Mouse (Mus musculus): Measurements from ENCODE around the gene Spty2d1. TPM values are rescaled to one million over a fixed set of nuclear protein-coding genes. Genes with fewer than 3 reads are reported as not detected.
A peak's percentile ranks its signal among the peaks of the same experiment; 100 is the strongest.

Gene Spty2d1
- total and polyA plus RNA-seq, 2 experiments from 2014 or later = 4.7 to 8.8 TPM

GRCm38 (mm10) chr7:47000644-47000983 is 7.6 kb downstream of the Spty2d1 start:
- Histone ChIP-seq H3K27me3 (ENCODE audit: insufficient read depth, low read length) (no peaks in the 10 kb centered on the region), H3K4me1 (ENCODE audit: insufficient read depth, low read length) (peaks cover 2% of the 10 kb centered on the region; the same call in 1 of the 2 replicates), H3K4me3 (ENCODE audit: low read depth, low read length) (no peak overlapping the region), H3K9ac (replicated peaks; ENCODE audit: low read length, poor library complexity, severe bottlenecking) (no peak overlapping the region), H3K36me3 (ENCODE audit: insufficient read depth, low read length) (peaks cover 24% of the 10 kb centered on the region), H3K27ac (ENCODE audit: low read depth, low read length) (no peak overlapping the region), H3K9me3 (ENCODE audit: low read length) (no peaks in the 10 kb centered on the region), H3K4me2 (ENCODE audit: low read depth, low read length, poor library complexity, severe bottlenecking) (no peak overlapping the region)
- DNase-seq (ENCODE audit: low spot score) (peak; percentile 57), ATAC-seq (ENCODE audit: low FRiP score) (0 out of 2 replicates have a peak, but pooled peaks have one; percentile 66)
- TF ChIP-seq CTCF (IDR thresholded peaks at IDR 0.05) = no peak
- 37% methylated on average over 3 of the region's 3 CpGs for WGBS

GRCm38 (mm10) chr7:46999983-47000643 is 8.1 kb downstream of the Spty2d1 start:
- no peak for DNase-seq (ENCODE audit: low spot score)
- WGBS = 80% methylated on average over 8 of the region's 8 CpGs
- H3K4me3 ChIP-seq (ENCODE audit: low read depth, low read length) = no peak overlapping the region

GRCm38 (mm10) chr7:46998942-46999341 is 9.3 kb downstream of the Spty2d1 start:
- H3K4me2 ChIP-seq (ENCODE audit: low read depth, low read length, poor library complexity, severe bottlenecking) = no peak overlapping the region
- no peak for TF ChIP-seq CTCF (IDR thresholded peaks at IDR 0.05)
- H3K27ac ChIP-seq (ENCODE audit: low read depth, low read length) = no peak overlapping the region
- H3K9ac ChIP-seq (replicated peaks; ENCODE audit: low read length, poor library complexity, severe bottlenecking) = no peak overlapping the region
- H3K36me3 ChIP-seq (ENCODE audit: insufficient read depth, low read length) = peaks cover 34% of the 10 kb centered on the region
- no peaks in the 10 kb centered on the region for H3K9me3 ChIP-seq (ENCODE audit: low read length)
- H3K27me3 ChIP-seq (ENCODE audit: insufficient read depth, low read length) = no peaks in the 10 kb centered on the region
- ATAC-seq (ENCODE audit: low FRiP score) (no peak), DNase-seq (ENCODE audit: low spot score) (no peak)
- WGBS = 86% methylated on average over 2 of the region's 2 CpGs
- H3K4me1 ChIP-seq (ENCODE audit: insufficient read depth, low read length) = peaks cover 2% of the 10 kb centered on the region; the same call in 1 of the 2 replicates
- H3K4me3 ChIP-seq (ENCODE audit: low read depth, low read length) = no peak overlapping the region

More at GRCm38 (mm10) chr7:46999983-47000643, 8.1 kb downstream of the Spty2d1 start:
- no peaks in the 10 kb centered on the region for H3K9me3 ChIP-seq (ENCODE audit: low read length)
- no peak for ATAC-seq (ENCODE audit: low FRiP score)
- peaks cover 2% of the 10 kb centered on the region; the same call in 1 of the 2 replicates for H3K4me1 ChIP-seq (ENCODE audit: insufficient read depth, low read length)
- H3K4me2 ChIP-seq (ENCODE audit: low read depth, low read length, poor library complexity, severe bottlenecking) = no peak overlapping the region
- H3K27ac ChIP-seq (ENCODE audit: low read depth, low read length) = no peak overlapping the region
- no peaks in the 10 kb centered on the region for H3K27me3 ChIP-seq (ENCODE audit: insufficient read depth, low read length)
- H3K9ac ChIP-seq (replicated peaks; ENCODE audit: low read length, poor library complexity, severe bottlenecking) = no peak overlapping the region
- peaks cover 29% of the 10 kb centered on the region for H3K36me3 ChIP-seq (ENCODE audit: insufficient read depth, low read length)
- TF ChIP-seq CTCF (IDR thresholded peaks at IDR 0.05) = no peak

- ATAC-seq (ENCODE audit: low FRiP score) = no peak
- 86% methylated on average over 21 of the region's 21 CpGs for WGBS
Observed at GRCm38 (mm10) chr7:46997644-46998395, 10.4 kb downstream of the Spty2d1 start.

GRCm38 (mm10) chr7:46997008-46997407 is 11.2 kb downstream of the Spty2d1 start:
- 87% methylated on average over 4 of the region's 4 CpGs for WGBS
- no peaks in the 10 kb centered on the region for H3K27me3 ChIP-seq (ENCODE audit: insufficient read depth, low read length)
- H3K4me1 ChIP-seq (ENCODE audit: insufficient read depth, low read length) = no peaks in the 10 kb centered on the region
- no peak overlapping the region for H3K4me2 ChIP-seq (ENCODE audit: low read depth, low read length, poor library complexity, severe bottlenecking)
- no peak for TF ChIP-seq CTCF (IDR thresholded peaks at IDR 0.05)
- H3K27ac ChIP-seq (ENCODE audit: low read depth, low read length) = no peak overlapping the region
- H3K9me3 ChIP-seq (ENCODE audit: low read length) = no peaks in the 10 kb centered on the region
- no peak overlapping the region for H3K9ac ChIP-seq (replicated peaks; ENCODE audit: low read length, poor library complexity, severe bottlenecking)
- H3K4me3 ChIP-seq (ENCODE audit: low read depth, low read length) = no peak overlapping the region
- peaks cover 43% of the 10 kb centered on the region for H3K36me3 ChIP-seq (ENCODE audit: insufficient read depth, low read length)
- no peak for ATAC-seq (ENCODE audit: low FRiP score)
- DNase-seq (ENCODE audit: low spot score) = no peak

More at GRCm38 (mm10) chr7:46997644-46998395, 10.4 kb downstream of the Spty2d1 start:
- H3K9ac ChIP-seq (replicated peaks; ENCODE audit: low read length, poor library complexity, severe bottlenecking) = no peak overlapping the region
- H3K27me3 ChIP-seq (ENCODE audit: insufficient read depth, low read length) = no peaks in the 10 kb centered on the region
- peaks cover 39% of the 10 kb centered on the region for H3K36me3 ChIP-seq (ENCODE audit: insufficient read depth, low read length)
- no peak overlapping the region for H3K4me3 ChIP-seq (ENCODE audit: low read depth, low read length)
- H3K4me2 ChIP-seq (ENCODE audit: low read depth, low read length, poor library complexity, severe bottlenecking) = no peak overlapping the region
- no peaks in the 10 kb centered on the region for H3K4me1 ChIP-seq (ENCODE audit: insufficient read depth, low read length)
- no peaks in the 10 kb centered on the region for H3K9me3 ChIP-seq (ENCODE audit: low read length)
- peak; percentile 51 for DNase-seq (ENCODE audit: low spot score)
- H3K27ac ChIP-seq (ENCODE audit: low read depth, low read length) = no peak overlapping the region
- no peak for TF ChIP-seq CTCF (IDR thresholded peaks at IDR 0.05)

GRCm38 (mm10) chr7:46995558-46995957 is 12.7 kb downstream of the Spty2d1 start:
- Histone ChIP-seq H3K4me1 (ENCODE audit: insufficient read depth, low read length) (no peaks in the 10 kb centered on the region), H3K27ac (ENCODE audit: low read depth, low read length) (no peak overlapping the region), H3K4me3 (ENCODE audit: low read depth, low read length) (no peak overlapping the region), H3K9me3 (ENCODE audit: low read length) (no peaks in the 10 kb centered on the region), H3K27me3 (ENCODE audit: insufficient read depth, low read length) (no peaks in the 10 kb centered on the region), H3K36me3 (ENCODE audit: insufficient read depth, low read length) (peaks cover 46% of the 10 kb centered on the region), H3K9ac (replicated peaks; ENCODE audit: low read length, poor library complexity, severe bottlenecking) (no peak overlapping the region), H3K4me2 (ENCODE audit: low read depth, low read length, poor library complexity, severe bottlenecking) (no peak overlapping the region)
- TF ChIP-seq CTCF (IDR thresholded peaks at IDR 0.05) = no peak
- 95% methylated on average over 3 of the region's 3 CpGs for WGBS
- no peak for DNase-seq (ENCODE audit: low spot score)
- ATAC-seq (ENCODE audit: low FRiP score) = no peak

Data from midbrain, postnatal 0 days (tissue).